Mouse (Mus musculus): ENCODE data around the gene Frmd5. TPM values are rescaled to one million over a fixed set of nuclear protein-coding genes. Genes with fewer than 3 reads are reported as not detected.

The Frmd5 gene
- polyA plus RNA-seq, 1 experiment, result 0.44 TPM

DNA sequence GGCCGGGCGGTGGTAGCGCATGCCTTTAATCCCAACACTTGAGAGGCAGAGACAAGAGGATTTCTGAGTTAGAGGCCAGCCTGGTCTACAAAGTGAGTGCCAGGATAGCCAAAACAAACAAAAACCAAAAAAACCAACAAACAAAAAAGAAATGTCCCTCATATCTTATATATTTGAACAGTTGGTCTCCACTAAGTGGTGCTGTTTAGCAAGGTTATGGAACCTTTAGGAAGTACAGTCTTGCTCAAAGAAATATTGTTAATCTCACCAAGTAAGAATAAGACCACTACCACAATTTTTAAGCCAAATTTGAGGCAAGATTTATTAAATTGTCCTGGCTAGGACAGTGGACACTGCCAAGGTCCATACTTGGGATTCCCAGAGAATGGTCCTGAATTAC is 34.6 kb upstream of the Frmd5 start:
- Histone ChIP-seq H3ac (ENCODE audit: control insufficient read depth, insufficient read length) (no peak overlapping the region), H3K36me3 (ENCODE audit: control insufficient read depth, insufficient read depth) (no peaks in the 10 kb centered on the region), H3K27me3 (ENCODE audit: control insufficient read depth, insufficient read depth, insufficient read length) (no peaks in the 10 kb centered on the region), H3K4me2 (ENCODE audit: low read depth) (no peak overlapping the region), H3K4me3 (no peak overlapping the region), H3K79me2 (ENCODE audit: control insufficient read depth, insufficient read depth) (no peaks in the 10 kb centered on the region)
- TF ChIP-seq MYOD1 (IDR thresholded peaks at IDR 0.05; ENCODE audit: control insufficient read depth in 1 of 3, insufficient read length in 2 of 3, low read depth in 2 of 3), result no peak

DNA sequence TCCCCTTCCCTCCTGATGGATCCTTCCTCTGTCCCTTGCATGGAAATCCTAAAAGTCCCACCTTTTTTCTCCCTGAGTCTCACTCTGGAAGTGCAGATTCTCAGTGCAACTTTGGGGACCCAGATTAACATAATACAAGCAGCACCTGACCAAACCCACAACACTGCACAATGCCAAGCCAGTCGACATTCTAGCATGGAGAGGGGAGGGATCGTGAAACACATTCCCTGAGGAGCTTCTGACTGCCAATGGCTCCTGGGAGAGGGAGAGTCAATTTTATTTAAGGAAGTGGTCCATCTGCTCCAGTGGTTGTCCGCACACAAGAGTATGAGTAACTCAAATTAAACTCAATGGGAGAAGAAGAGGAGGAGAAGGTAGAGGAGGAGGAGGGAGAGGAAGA is 28.0 kb upstream of the Frmd5 start:
- TF ChIP-seq TCF3 (IDR thresholded peaks at IDR 0.05; ENCODE audit: insufficient read length, low read depth) (no peak), MYOD1 (IDR thresholded peaks at IDR 0.05; ENCODE audit: control insufficient read depth in 1 of 3, insufficient read length in 2 of 3, low read depth in 2 of 3) (no peak), MYOG (IDR thresholded peaks at IDR 0.05; ENCODE audit: control insufficient read depth in 1 of 3, insufficient read depth in 1 of 3, insufficient read length in 2 of 3, low read depth in 2 of 3) (no peak), REST (IDR thresholded peaks at IDR 0.05; ENCODE audit: insufficient read depth, insufficient read length) (no peak), USF1 (IDR thresholded peaks at IDR 0.05; ENCODE audit: low read depth) (no peak), POLR2A (IDR thresholded peaks at IDR 0.05; ENCODE audit: insufficient read length, low read depth) (no peak), CEBPB (IDR thresholded peaks at IDR 0.05; ENCODE audit: insufficient read depth, poor library complexity, severe bottlenecking) (no peak), MAX (IDR thresholded peaks at IDR 0.05; ENCODE audit: low read depth) (no peak), E2F4 (IDR thresholded peaks at IDR 0.05; ENCODE audit: insufficient read depth) (no peak), TCF12 (IDR thresholded peaks at IDR 0.05; ENCODE audit: insufficient read depth, poor library complexity, severe bottlenecking) (no peak), SRF (IDR thresholded peaks at IDR 0.05; ENCODE audit: control insufficient read depth, insufficient read length, low read depth) (no peak), POLR2AphosphoS2 (IDR thresholded peaks at IDR 0.05; ENCODE audit: insufficient read length, low read depth) (no peak)
- Histone ChIP-seq H3K4me3 (no peak overlapping the region), H3K27me3 (ENCODE audit: control insufficient read depth, insufficient read depth, insufficient read length) (no peaks in the 10 kb centered on the region), H3K36me3 (ENCODE audit: control insufficient read depth, insufficient read depth) (no peaks in the 10 kb centered on the region), H3K79me2 (ENCODE audit: control insufficient read depth, insufficient read depth) (no peaks in the 10 kb centered on the region), H3ac (ENCODE audit: control insufficient read depth, insufficient read length) (no peak overlapping the region), H3K4me2 (ENCODE audit: low read depth) (no peak overlapping the region)

DNA sequence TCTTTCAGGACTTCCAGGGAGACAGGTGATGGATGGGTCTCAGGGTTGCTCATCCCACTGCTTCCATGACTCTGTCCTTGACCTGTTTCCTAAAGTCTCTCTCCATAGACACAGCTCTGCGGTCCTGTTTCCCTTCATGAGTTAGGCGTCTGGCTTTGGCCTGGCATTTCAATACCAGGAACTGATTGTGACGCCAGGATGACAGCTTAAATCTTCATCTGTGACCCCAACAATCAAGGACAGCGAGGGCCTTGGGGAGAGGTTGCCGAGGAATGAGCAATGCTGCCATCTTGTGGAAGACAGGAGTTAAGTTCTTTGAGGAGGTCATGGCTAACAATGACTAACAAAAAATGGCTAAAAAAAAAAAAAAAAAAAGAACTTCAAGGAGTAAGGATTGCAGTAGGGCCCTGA is 25.6 kb upstream of the Frmd5 start:
- H3K4me3 ChIP-seq, result no peak overlapping the region
- no peaks in the 10 kb centered on the region for H3K36me3 ChIP-seq (ENCODE audit: control insufficient read depth, insufficient read depth)
- no peaks in the 10 kb centered on the region for H3K27me3 ChIP-seq (ENCODE audit: control insufficient read depth, insufficient read depth, insufficient read length)
- H3K79me2 ChIP-seq (ENCODE audit: control insufficient read depth, insufficient read depth), result no peaks in the 10 kb centered on the region
- H3ac ChIP-seq (ENCODE audit: control insufficient read depth, insufficient read length), result no peak overlapping the region
- TF ChIP-seq POLR2AphosphoS2 (IDR thresholded peaks at IDR 0.05; ENCODE audit: insufficient read length, low read depth), result no peak
- no peak for TF ChIP-seq CEBPB (IDR thresholded peaks at IDR 0.05; ENCODE audit: insufficient read depth, poor library complexity, severe bottlenecking)
- TF ChIP-seq POLR2A (IDR thresholded peaks at IDR 0.05; ENCODE audit: insufficient read length, low read depth), result no peak
- TF ChIP-seq TCF3 (IDR thresholded peaks at IDR 0.05; ENCODE audit: insufficient read length, low read depth), result no peak
- no peak for TF ChIP-seq USF1 (IDR thresholded peaks at IDR 0.05; ENCODE audit: low read depth)
- no peak for TF ChIP-seq MYOG (IDR thresholded peaks at IDR 0.05; ENCODE audit: control insufficient read depth in 1 of 3, insufficient read depth in 1 of 3, insufficient read length in 2 of 3, low read depth in 2 of 3)
- TF ChIP-seq E2F4 (IDR thresholded peaks at IDR 0.05; ENCODE audit: insufficient read depth), result no peak
- no peak for TF ChIP-seq MYOD1 (IDR thresholded peaks at IDR 0.05; ENCODE audit: control insufficient read depth in 1 of 3, insufficient read length in 2 of 3, low read depth in 2 of 3)
- TF ChIP-seq TCF12 (IDR thresholded peaks at IDR 0.05; ENCODE audit: insufficient read depth, poor library complexity, severe bottlenecking), result no peak
- TF ChIP-seq MAX (IDR thresholded peaks at IDR 0.05; ENCODE audit: low read depth), result no peak
- no peak for TF ChIP-seq REST (IDR thresholded peaks at IDR 0.05; ENCODE audit: insufficient read depth, insufficient read length)
- no peak for TF ChIP-seq SRF (IDR thresholded peaks at IDR 0.05; ENCODE audit: control insufficient read depth, insufficient read length, low read depth)
- peak overlapping the region; percentile 28 for H3K4me2 ChIP-seq (ENCODE audit: low read depth)

DNA sequence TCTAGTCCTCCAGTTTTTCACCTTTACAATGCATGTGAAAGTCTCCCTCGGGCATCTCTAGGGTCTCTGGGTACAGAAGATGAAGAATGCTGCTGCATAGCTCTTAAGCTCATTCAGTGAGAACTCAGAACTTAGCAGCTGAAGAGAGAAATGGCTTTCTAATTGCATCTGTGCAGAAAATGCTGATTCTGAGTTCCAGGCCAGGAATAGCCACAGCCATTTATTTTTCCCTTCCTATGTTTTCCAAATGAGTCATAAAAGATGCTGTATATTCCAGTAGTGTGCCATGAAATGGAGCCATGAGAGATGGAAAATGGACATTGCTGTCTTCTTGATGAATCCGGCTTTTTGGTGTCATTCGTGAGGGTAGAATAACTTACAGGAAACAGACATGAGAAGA is 21.5 kb upstream of the Frmd5 start:
- Histone ChIP-seq H3K4me2 (ENCODE audit: low read depth) (no peak overlapping the region), H3K27me3 (ENCODE audit: control insufficient read depth, insufficient read depth, insufficient read length) (no peaks in the 10 kb centered on the region), H3K79me2 (ENCODE audit: control insufficient read depth, insufficient read depth) (no peaks in the 10 kb centered on the region), H3K4me3 (no peak overlapping the region), H3K36me3 (ENCODE audit: control insufficient read depth, insufficient read depth) (no peaks in the 10 kb centered on the region), H3ac (ENCODE audit: control insufficient read depth, insufficient read length) (no peak overlapping the region)
- TF ChIP-seq MYOD1 (IDR thresholded peaks at IDR 0.05; ENCODE audit: control insufficient read depth in 1 of 3, insufficient read length in 2 of 3, low read depth in 2 of 3), result no peak
- TF ChIP-seq TCF12 (IDR thresholded peaks at IDR 0.05; ENCODE audit: insufficient read depth, poor library complexity, severe bottlenecking), result no peak
- no peak for TF ChIP-seq REST (IDR thresholded peaks at IDR 0.05; ENCODE audit: insufficient read depth, insufficient read length)
- no peak for TF ChIP-seq POLR2AphosphoS2 (IDR thresholded peaks at IDR 0.05; ENCODE audit: insufficient read length, low read depth)
- TF ChIP-seq TCF3 (IDR thresholded peaks at IDR 0.05; ENCODE audit: insufficient read length, low read depth), result no peak
- TF ChIP-seq MYOG (IDR thresholded peaks at IDR 0.05; ENCODE audit: control insufficient read depth in 1 of 3, insufficient read depth in 1 of 3, insufficient read length in 2 of 3, low read depth in 2 of 3), result no peak
- TF ChIP-seq E2F4 (IDR thresholded peaks at IDR 0.05; ENCODE audit: insufficient read depth), result no peak
- TF ChIP-seq POLR2A (IDR thresholded peaks at IDR 0.05; ENCODE audit: insufficient read length, low read depth), result no peak
- no peak for TF ChIP-seq SRF (IDR thresholded peaks at IDR 0.05; ENCODE audit: control insufficient read depth, insufficient read length, low read depth)
- no peak for TF ChIP-seq USF1 (IDR thresholded peaks at IDR 0.05; ENCODE audit: low read depth)
- TF ChIP-seq CEBPB (IDR thresholded peaks at IDR 0.05; ENCODE audit: insufficient read depth, poor library complexity, severe bottlenecking), result no peak
- TF ChIP-seq MAX (IDR thresholded peaks at IDR 0.05; ENCODE audit: low read depth), result no peak

DNA sequence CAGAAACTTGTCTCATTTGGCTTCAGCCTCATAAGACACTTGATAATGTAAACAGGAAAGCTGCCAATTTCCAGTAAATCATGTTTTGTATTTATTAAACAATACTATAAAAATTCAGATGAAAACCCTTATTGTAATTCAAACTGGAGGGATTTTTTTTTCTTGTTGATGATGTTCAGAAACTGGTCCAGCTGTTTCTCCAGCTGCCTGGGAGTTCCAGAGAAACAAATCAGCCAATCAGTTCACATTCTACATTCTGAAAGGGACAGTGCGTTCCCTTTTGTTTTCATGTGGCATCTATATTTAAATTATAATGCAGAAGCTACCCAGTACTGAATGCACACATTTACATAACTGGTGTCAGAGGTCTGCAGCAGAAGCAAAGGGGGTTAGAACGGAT is 19.3 kb upstream of the Frmd5 start:
- Histone ChIP-seq H3K4me2 (ENCODE audit: low read depth) (no peak overlapping the region), H3K4me3 (no peak overlapping the region), H3K79me2 (ENCODE audit: control insufficient read depth, insufficient read depth) (no peaks in the 10 kb centered on the region), H3ac (ENCODE audit: control insufficient read depth, insufficient read length) (no peak overlapping the region), H3K36me3 (ENCODE audit: control insufficient read depth, insufficient read depth) (no peaks in the 10 kb centered on the region), H3K27me3 (ENCODE audit: control insufficient read depth, insufficient read depth, insufficient read length) (no peaks in the 10 kb centered on the region)
- TF ChIP-seq SRF (IDR thresholded peaks at IDR 0.05; ENCODE audit: control insufficient read depth, insufficient read length, low read depth) (no peak), USF1 (IDR thresholded peaks at IDR 0.05; ENCODE audit: low read depth) (no peak), MYOG (IDR thresholded peaks at IDR 0.05; ENCODE audit: control insufficient read depth in 1 of 3, insufficient read depth in 1 of 3, insufficient read length in 2 of 3, low read depth in 2 of 3) (no peak), CEBPB (IDR thresholded peaks at IDR 0.05; ENCODE audit: insufficient read depth, poor library complexity, severe bottlenecking) (no peak), TCF3 (IDR thresholded peaks at IDR 0.05; ENCODE audit: insufficient read length, low read depth) (no peak), POLR2A (IDR thresholded peaks at IDR 0.05; ENCODE audit: insufficient read length, low read depth) (no peak), TCF12 (IDR thresholded peaks at IDR 0.05; ENCODE audit: insufficient read depth, poor library complexity, severe bottlenecking) (no peak), MYOD1 (IDR thresholded peaks at IDR 0.05; ENCODE audit: control insufficient read depth in 1 of 3, insufficient read length in 2 of 3, low read depth in 2 of 3) (no peak), MAX (IDR thresholded peaks at IDR 0.05; ENCODE audit: low read depth) (no peak), POLR2AphosphoS2 (IDR thresholded peaks at IDR 0.05; ENCODE audit: insufficient read length, low read depth) (no peak), REST (IDR thresholded peaks at IDR 0.05; ENCODE audit: insufficient read depth, insufficient read length) (no peak), E2F4 (IDR thresholded peaks at IDR 0.05; ENCODE audit: insufficient read depth) (no peak)
